Mouse (Mus musculus): ENCODE results near the gene Samm50. TPM values are rescaled to one million over a fixed set of nuclear protein-coding genes. Genes with fewer than 3 reads are reported as not detected.

The Samm50 gene
- polyA plus RNA-seq (2012; rRNA removed; ENCODE audit: low replicate concordance), result 12.4 and 16.6 TPM in 2 replicates

GRCm38 (mm10) chr15:84192058-84192791 is at the start of gene Samm50:
Gene Samm50 (plus strand): TSS chr15:84192241.

GRCm38 (mm10) chr15:84167600-84167999 is 24.4 kb upstream of the Samm50 start, which contains the start of gene Pnpla3:
Gene Pnpla3 (plus strand): TSS chr15:84167837.

GRCm38 (mm10) chr15:84231721-84232561 is 39.9 kb downstream of the Samm50 start, which contains the start of gene Parvb:
Gene Parvb (plus strand): TSS chr15:84232043.

Other genes starting within 250 kb of the Samm50 start
- gene Efcab6, start 126.9 kb upstream of the Samm50 start, polyA plus RNA-seq (2012; rRNA removed; ENCODE audit: low replicate concordance), result not detected in 2 replicates
- gene Sult4a1, start 86.5 kb upstream of the Samm50 start, polyA plus RNA-seq (2012; rRNA removed; ENCODE audit: low replicate concordance), result 1.5 and 2.0 TPM in 2 replicates
- gene Pnpla5, start 69.1 kb upstream of the Samm50 start, polyA plus RNA-seq (2012; rRNA removed; ENCODE audit: low replicate concordance), result not detected in 2 replicates
- gene Pnpla3, start 24.4 kb upstream of the Samm50 start, polyA plus RNA-seq (2012; rRNA removed; ENCODE audit: low replicate concordance), result 1.9 and 8.7 TPM in 2 replicates
- 1.8 and 2.1 TPM in 2 replicates for gene Parvb, start 39.8 kb downstream of the Samm50 start, polyA plus RNA-seq (2012; rRNA removed; ENCODE audit: low replicate concordance)
- gene Parvg, start 131.8 kb downstream of the Samm50 start, polyA plus RNA-seq (2012; rRNA removed; ENCODE audit: low replicate concordance), result 1.3 and 3.2 TPM in 2 replicates